17 mouse cellular contexts compared by ENCODE assay signal in the genomic region with DNA sequence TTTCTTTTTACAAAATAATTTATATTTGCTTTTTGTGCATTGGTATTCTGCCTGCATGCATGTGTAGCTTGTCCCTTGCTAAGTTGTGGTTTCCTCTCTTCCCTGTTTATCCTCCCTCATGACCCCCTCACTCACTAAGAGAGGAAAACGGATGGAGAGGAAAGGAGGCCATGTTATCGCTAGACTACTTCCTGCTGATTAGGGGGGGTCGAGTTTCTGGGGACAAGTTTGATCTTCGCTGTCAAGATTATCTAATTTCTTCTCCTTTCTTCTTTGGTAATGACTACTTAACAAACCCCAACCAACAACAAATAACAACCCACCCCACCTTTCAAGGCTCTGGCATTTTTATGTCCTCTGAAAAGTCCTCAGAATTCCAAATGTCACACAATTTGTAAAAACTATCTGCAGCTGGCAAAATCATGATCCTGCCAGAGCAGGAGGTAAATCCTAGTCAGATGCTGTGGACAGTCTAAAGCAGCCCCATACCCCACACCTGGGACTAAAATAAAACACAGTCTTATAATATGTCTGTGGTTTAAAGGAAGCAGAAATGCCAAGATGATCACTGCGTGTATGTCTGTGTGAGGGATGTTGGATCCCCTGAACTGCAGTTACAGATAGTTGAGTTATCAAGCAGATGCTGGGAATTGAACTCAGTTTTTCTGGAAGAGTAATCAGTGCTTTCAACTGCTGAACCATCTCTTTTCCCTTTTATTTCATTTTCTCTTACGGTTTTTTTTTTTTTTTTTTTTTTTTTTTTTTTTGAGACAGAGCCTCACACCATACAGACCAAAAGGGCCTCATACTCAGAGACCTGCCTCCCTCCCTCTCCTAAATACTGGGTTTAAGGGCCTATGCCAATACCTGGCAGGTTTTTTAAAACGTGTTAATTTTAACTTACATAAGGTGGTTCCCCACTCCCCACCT.
"Had no signal": no experiment of that assay in that cellular context is flagged by ENCODE, and none has a peak within 500 bp of the region (broad histone marks: within the 10 kb centered on the region; RNA-seq: fewer than 3 reads in every experiment).

No protein-coding gene starts in this region.

- DNase-seq: lung, adult 18-20 months; lung, embryonic 14.5 days; lung, postnatal 14 days; lung, postnatal 36 days; right cerebral cortex, postnatal 14 days; thymus, adult 2 months; thymus, postnatal 25 days; thymus, postnatal 4 days had no signal

- H3K27me3 ChIP-seq: liver, embryonic 12.5 days; liver, embryonic 15.5 days; midbrain, embryonic 13.5 days; midbrain, embryonic 15.5 days; neural tube, embryonic 12.5 days; stomach, embryonic 15.5 days had no signal

- H3K4me2 ChIP-seq: liver, embryonic 12.5 days; lung, embryonic 14.5 days; midbrain, embryonic 11.5 days; midbrain, embryonic 13.5 days; midbrain, embryonic 15.5 days; neural tube, embryonic 12.5 days; stomach, embryonic 15.5 days had no signal

- H3K9ac ChIP-seq: liver, embryonic 12.5 days; liver, embryonic 15.5 days; lung, embryonic 14.5 days; midbrain, embryonic 13.5 days; midbrain, embryonic 15.5 days; neural tube, embryonic 12.5 days; stomach, embryonic 15.5 days had no signal

- H3K9me3 ChIP-seq: liver, embryonic 12.5 days; liver, embryonic 15.5 days; midbrain, embryonic 13.5 days; midbrain, embryonic 15.5 days; neural tube, embryonic 12.5 days; stomach, embryonic 15.5 days had no signal

- H3K27ac ChIP-seq: liver, embryonic 12.5 days; liver, embryonic 15.5 days; macrophage; midbrain, embryonic 13.5 days; midbrain, embryonic 15.5 days; neural tube, embryonic 12.5 days; stomach, embryonic 15.5 days; stomach, postnatal 0 days had no signal

- ATAC-seq: liver, embryonic 12.5 days; midbrain, embryonic 13.5 days; midbrain, embryonic 15.5 days had no signal

- H3K36me3 ChIP-seq: liver, embryonic 12.5 days; liver, embryonic 15.5 days; midbrain, embryonic 13.5 days; midbrain, embryonic 15.5 days; neural tube, embryonic 12.5 days; stomach, embryonic 15.5 days had no signal

- H3K4me3 ChIP-seq: liver, embryonic 12.5 days; liver, embryonic 15.5 days; midbrain, embryonic 13.5 days; midbrain, embryonic 15.5 days; neural tube, embryonic 12.5 days; stomach, embryonic 15.5 days had no signal
